Mouse (Mus musculus) common myeloid progenitor, adult 5-6 weeks (primary cell): Measurements from ENCODE around the gene Pear1. TPM values are rescaled to one million over a fixed set of nuclear protein-coding genes. Genes with fewer than 3 reads are reported as not detected.

Experiments used
- ATAC-seq: replicated peaks from 2 replicates; pipeline ENCODE4 v1.8.0; 2016; ENCODE audit warnings: low read depth, mild to moderate bottlenecking, moderate TSS enrichment, inconsistent platforms; ENCODE audit not compliant: poor library complexity, severe bottlenecking
- total RNA-seq: library from RNA; stranded (forward); fragments of 200-1000, 187-1606 nt; gene quantifications from 2 replicates; pipeline ENCODE4 v1.2.3, GENCODE M21; 2017

Gene Pear1
- total RNA-seq, 1 experiment from 2014 or later: 9.6 TPM

DNA sequence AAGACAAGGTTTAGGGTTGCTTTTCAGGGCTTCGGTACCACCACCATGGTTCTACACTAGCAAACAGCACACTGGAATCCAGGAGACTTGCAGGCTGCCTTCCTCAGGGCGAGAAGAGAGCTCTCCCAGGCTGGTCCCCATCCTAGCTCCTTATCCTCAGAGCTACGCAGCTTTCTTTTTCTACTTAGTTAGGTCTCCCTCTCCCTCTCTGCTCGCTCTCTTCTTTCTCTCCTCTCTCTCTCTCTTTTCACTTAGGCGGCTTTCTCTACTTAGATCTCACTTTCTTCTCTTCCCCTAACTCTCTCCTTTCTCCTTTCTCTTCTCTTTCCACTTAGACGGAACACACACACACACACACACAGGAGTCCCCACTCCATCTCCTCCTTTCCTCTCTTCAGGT is 55.7 kb downstream of the Pear1 start:
- ATAC-seq: no peak

GRCm38 (mm10) chr3:87767764-87768163 is 56.3 kb downstream of the Pear1 start:
- ATAC-seq: no peak; the same call in 1 of the 2 replicates

DNA sequence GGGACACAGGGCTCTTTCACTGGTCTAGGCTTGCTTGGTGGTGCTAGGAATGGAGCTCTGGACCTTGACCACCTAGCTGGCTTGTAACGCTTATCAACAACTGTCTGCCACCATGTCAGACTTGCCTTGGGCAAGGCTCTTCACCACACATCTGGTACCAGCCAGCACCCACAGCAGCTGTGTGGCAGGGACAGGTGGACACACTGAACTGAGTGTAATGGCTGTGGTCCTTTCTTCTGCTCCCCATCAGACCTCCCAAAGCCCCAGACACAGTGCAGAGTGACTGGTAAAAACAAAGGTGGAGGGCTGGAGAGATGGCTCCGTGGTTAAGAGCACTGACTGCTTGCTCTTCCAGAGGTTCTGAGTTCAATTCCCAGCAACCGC is 57.8 kb downstream of the Pear1 start:
- no peak for ATAC-seq

- ATAC-seq: no peak
Observed at GRCm38 (mm10) chr3:87765631-87766283, 58.3 kb downstream of the Pear1 start.

- peak; percentile 83 for ATAC-seq
Observed at GRCm38 (mm10) chr3:87765091-87765490, 59.0 kb downstream of the Pear1 start.

DNA sequence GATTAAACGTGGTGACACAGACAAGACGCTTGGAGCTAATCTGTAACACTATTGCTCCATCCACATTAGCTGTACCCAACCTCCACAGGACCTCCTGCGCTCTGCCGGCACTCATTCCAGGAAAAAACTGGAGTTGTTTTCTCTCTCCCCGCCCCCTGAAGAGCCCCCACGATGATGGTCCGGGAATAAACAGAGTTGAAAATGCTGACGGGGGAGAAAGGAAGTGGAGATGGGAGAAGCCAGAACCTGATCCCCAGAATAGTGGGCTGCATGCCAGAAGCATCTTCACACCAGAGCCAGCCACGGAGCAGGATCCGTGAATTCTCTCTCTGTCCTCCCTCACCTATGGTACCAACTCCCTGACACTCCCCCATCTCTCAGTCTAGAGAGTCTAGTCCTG is 59.6 kb downstream of the Pear1 start:
- no peak for ATAC-seq

DNA sequence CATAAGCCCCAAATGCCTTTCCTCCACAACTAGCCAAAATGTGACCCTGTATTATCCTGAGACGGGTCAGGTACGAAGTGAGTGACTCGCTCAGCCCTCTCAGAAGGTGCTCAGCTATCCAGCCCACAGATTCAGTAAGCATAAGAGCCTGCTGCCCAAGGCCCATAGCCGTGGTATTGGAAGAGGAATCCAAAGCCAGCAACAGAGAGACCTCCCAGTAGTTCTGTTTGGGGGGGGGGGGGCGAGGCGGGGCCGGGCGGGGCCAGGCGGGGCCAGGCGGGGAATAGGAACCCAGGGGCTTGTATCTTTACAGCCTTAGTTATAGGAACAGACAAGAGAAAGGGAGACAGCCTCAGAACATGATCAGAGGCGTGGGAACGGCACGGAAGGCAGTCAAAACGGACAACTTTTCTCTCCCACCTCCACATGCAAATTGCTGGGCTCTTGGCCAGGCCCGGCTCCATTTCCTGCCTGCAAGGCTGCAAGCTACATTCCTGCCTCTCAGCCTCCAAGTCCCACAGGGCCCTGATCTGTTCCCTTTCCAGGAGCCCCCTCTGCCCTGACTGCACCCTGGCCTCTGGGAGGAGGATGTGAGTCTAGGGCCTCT is 60.3 kb downstream of the Pear1 start:
- ATAC-seq: no peak

DNA sequence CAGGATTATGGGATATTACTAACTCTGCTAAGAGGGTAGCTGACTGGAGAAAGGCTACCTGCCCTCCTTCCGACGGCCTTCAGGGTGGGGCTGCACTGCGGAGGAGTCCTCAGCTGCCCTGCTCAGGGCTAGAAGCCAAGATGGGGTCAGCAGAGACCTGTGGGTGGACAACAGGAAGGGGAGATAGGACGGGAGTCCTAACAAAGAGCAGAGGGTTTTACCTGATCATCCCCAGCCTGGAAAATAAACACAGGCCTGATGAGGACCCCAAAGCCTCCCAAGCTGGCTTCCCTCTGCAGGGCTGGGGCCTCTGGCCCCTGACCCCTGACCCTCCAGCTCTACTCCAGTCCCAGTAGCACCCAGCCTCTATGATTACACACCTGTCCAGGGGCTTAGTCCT is 60.9 kb downstream of the Pear1 start:
- ATAC-seq: no peak

- no peak for ATAC-seq
Observed at GRCm38 (mm10) chr3:87761408-87762375, 62.4 kb downstream of the Pear1 start.

DNA sequence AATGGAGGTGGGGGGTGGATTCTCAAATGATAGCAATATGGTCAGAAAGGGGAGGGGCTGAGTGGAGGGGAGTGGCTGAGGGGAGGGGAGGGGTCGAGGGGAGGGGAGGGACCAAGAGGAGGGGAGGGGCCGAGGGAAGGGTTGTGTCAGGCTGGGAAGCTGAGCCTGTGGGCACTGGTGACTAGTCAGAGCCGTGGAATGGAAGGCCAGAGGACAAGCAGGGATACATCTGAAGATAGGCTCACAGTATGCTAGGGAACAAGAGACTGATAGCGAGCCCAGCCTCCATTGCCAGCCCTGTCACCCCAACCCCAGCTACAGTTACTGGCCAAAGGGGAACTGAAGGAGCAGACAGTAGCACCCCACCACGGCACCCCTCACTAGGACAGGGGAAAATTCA is 65.5 kb downstream of the Pear1 start:
- ATAC-seq: no peak

DNA sequence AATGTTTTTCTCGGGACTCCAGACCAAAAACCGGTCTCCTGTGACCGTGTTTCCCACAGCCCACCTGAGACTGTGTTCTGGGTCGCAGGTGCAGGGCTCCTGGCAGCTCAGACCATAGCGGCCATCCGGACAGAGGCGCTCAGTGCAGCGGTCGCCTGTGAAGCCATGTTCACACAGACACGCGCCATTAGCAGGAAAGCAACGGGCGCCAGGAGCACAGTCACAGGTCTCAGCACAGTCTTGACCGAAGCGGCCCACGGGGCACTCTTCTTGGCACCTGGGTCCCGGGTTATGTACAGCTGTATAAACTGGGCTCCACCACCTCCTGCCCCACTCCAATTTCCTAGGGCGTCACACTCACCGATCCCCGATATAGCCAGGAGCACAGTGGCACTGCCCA is 67.6 kb downstream of the Pear1 start:
- ATAC-seq: no peak

GRCm38 (mm10) chr3:87755964-87756363 is 68.1 kb downstream of the Pear1 start:
- peak; percentile 97 for ATAC-seq

DNA sequence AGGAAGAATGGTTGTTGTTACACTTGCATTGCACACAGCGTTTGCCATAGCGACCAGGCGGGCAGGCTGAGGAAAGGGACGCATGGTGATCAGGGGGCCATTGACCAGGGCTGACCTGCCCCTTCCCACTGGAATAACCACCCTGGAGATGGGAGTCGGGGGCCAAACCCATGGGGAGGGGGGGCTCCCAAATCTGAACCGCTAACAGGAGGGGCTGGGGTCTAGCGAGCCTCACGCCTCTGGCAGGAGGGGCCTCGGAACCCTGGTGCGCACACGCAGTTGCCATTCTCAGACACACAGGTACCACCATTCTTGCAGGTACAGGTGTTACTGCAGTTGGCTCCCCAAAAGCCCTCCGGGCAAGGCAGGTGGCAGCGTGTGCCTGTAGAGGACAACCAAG is 70.3 kb downstream of the Pear1 start:
- ATAC-seq: no peak

DNA sequence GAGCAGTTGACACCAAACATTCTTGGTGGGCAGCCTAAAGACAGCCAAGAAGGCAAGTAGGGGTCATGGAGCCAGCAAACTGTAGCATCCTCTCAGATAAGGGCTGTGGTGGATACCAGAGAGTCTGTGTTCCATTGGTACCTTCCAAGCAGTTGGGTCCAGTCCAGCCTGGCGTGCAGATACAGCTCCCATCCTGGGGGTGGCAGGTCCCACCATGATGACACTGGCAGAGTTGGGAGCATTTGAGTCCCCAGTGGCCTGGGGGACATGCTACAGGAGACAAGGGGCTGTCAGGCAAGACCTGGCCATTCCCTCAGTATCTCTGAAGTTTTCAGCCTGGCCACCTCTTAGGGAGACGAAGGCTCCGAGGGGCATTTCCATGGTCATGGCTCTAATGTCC is 71.5 kb downstream of the Pear1 start:
- ATAC-seq: no peak

DNA sequence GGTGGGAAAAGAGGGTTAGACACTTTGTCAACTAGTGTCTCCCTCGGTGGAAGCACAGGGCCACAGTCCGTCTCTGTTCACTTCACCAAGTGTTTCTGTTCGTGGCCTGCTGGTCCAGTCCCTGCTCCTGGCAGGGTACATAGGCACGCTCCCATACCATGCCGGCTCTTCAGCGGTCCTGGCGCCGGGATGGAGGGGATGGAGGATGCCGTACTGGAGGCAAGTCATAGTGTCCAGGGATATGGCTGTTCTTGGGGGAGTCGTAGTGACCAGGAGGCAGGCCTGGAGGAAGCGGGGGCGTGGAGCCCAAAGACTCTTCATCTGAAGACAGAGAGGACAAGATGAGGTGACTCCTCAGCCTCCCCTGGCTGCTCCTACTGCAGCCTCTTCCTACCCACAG is 74.1 kb downstream of the Pear1 start:
- ATAC-seq: no peak

DNA sequence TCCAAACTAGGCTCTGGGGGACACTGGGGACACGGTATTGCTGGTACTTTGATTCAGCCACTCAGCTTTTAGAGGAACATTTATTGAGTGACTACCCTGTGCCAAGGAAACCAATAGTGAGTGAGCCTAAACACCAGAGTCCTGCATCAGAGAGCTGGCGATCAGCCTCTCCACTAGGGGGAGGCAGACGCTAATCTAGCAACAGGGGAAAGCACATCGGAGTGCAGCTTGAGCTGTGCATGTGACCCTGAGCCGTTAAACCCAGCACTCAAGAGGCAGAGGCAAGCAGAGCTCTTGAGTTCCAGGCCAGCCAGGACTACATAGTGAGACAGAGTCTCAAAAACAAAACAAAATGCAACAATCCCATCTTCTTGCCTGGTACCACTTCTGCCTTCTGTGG is 75.1 kb downstream of the Pear1 start:
- ATAC-seq: peak; percentile 83

- no peak for ATAC-seq
Observed at GRCm38 (mm10) chr3:87748431-87748830, 75.7 kb downstream of the Pear1 start, which contains the start of gene Lrrc71. Gene Lrrc71, minus strand, starts transcription at chr3:87748625.

GRCm38 (mm10) chr3:87745036-87745659 is 79.0 kb downstream of the Pear1 start:
- no peak for ATAC-seq

DNA sequence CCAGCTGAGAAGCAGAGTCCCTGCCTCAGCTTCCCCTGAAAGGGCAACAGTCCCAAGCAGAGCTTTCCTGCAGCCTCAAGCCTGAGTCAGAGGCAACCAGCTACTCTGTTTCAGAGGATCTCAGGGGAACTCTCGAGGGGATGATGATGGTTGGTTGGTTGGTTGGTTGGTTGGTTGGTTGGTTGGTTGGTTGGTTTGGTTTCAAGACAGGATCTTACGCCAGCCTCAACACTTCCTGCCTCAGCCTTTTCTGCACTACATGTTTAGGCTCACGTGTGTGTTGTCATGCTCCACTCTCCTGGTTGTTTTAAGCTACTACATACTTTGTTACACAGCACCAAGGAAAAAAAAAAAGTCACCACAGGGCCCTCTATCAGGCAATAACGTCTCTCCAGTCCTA is 80.2 kb downstream of the Pear1 start:
- ATAC-seq: no peak

GRCm38 (mm10) chr3:87742735-87743134 is 81.4 kb downstream of the Pear1 start:
- ATAC-seq: peak; percentile 86

DNA sequence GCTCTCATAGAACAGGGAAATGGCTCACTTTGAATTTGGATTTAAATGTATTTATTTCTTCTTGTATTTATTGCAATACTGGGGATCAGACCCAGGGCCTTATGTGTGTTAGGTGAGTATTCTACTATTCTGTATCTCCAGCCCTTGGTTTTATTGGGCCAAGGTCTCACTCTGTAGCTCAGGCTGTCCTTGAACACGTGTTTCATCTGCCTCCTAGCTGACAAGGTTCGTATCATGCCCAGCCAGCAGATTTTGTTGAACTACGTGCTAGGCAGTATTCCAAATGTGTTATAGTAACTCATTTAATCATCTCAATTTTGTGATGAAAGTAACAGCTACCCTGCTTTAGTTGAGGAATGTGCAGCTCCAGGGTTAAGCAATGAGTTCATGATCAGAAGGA is 82.1 kb downstream of the Pear1 start:
- no peak for ATAC-seq
